Mouse (Mus musculus) lung, embryonic 14.5 days (tissue): ENCODE measurements around the gene Mus81. TPM values are rescaled to one million over a fixed set of nuclear protein-coding genes. Genes with fewer than 3 reads are reported as not detected.

Experiments
- ATAC-seq: fragments of 200-750 bp; cut with Nextera tagmentation; 2 replicates; pipeline ENCODE4 v1.8.0; 2017; ENCODE audit warnings: mild to moderate bottlenecking, moderate TSS enrichment, moderate library complexity; ENCODE audit not compliant: insufficient read depth
- DNase-seq: peaks from one replicate; pipeline ENCODE4 v3.0.0-alpha.2; 2015
- H3K27ac ChIP-seq: fragments of 300-500 bp; sonication (generic); 2 replicates; pipeline ENCODE4 v1.5.1; 2014; ENCODE audit warnings: low read depth, mild to moderate bottlenecking, moderate library complexity
- H3K27me3 ChIP-seq: fragments of 300-500 bp; sonication (generic); 2 replicates; pipeline ENCODE4 v1.6.1; 2014; ENCODE audit warnings: low read length, control low read depth; ENCODE audit not compliant: insufficient read depth
- H3K36me3 ChIP-seq: fragments of 300-500 bp; sonication (generic); 2 replicates; pipeline ENCODE4 v1.6.1; 2014; ENCODE audit warnings: control low read depth; ENCODE audit not compliant: insufficient read depth
- H3K4me1 ChIP-seq: fragments of 300-500 bp; sonication (generic); 2 replicates; pipeline ENCODE4 v1.6.1; 2014; ENCODE audit warnings: antibody characterized with exemption, control low read depth; ENCODE audit not compliant: insufficient read depth
- H3K4me2 ChIP-seq: fragments of 300-500 bp; sonication (generic); 2 replicates; pipeline ENCODE4 v1.6.1; 2014; ENCODE audit warnings: mild to moderate bottlenecking
- H3K4me3 ChIP-seq: fragments of 300-500 bp; sonication (generic); 2 replicates; pipeline ENCODE4 v1.5.1; 2014; ENCODE audit warnings: low read depth, low read length
- H3K9ac ChIP-seq: fragments of 300-500 bp; sonication (generic); 2 replicates; pipeline ENCODE4 v1.6.1; 2014
- H3K9me3 ChIP-seq: fragments of 300-500 bp; sonication (generic); 2 replicates; pipeline ENCODE4 v1.6.1; 2016; ENCODE audit warnings: low read depth, low read length, control low read depth
- CTCF ChIP-seq: IDR thresholded peaks from 2 replicates; pipeline ENCODE4 v1.5.1; 2016; ENCODE audit warnings: antibody characterized with exemption, low read depth
- WGBS: fragments of 180-500 bp; shearing (Covaris S2); extraction: QIAGEN DNeasy Blood & Tissue Kit; methylation state at CpG from one replicate; pipeline ENCODE4 v1.1.7; 2014; 5-methylcytosine and 5-hydroxymethylcytosine counted together
- polyA plus RNA-seq: library from polyadenylated mRNA; unstranded; fragments of >200 nt; fragmentation: Nextera tagmentation; extraction: Ambion mirVana; gene quantifications from 2 replicates; pipeline ENCODE4 v1.2.1, GENCODE M21; 2014

Mus81 gene
- polyA plus RNA-seq, 1 experiment from 2014 or later, result 39.8 TPM

DNA sequence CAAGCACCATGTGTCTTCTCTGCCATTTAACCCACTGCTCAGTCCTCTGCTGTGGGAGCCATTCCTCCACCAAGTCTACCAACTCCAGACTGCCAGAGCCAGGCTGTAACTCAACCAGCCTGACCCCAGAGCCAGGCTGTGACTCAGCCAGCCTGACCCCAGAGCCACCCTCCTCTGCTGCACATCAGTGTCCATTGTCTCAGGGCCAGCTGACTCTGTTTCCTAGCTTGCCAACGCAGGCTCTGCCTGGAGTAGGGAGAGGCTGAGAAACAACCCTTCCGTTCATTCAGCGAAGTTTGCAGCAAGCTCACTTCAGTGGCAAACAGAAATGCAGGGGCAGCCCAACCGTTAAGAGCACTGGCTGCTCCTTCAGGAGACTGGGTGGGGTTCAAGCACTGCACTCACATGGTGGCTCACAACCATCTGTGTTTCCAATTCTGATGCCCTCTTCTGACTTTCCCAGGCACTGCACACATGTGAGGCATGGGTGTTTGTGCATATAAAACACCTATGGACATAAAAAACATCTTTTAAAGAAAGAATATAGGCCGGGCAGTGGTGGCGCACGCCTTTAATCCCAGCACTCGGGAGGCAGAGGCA lies 28.8 kb upstream of the Mus81 start:
- 0 out of 2 replicates have a peak, but pooled peaks have one; percentile 3 for TF ChIP-seq CTCF
- DNase-seq, result no peak
- no peaks in the 10 kb centered on the region for H3K36me3 ChIP-seq
- H3K4me2 ChIP-seq, result no peak overlapping the region
- WGBS, result 70% methylated on average over 8 of the region's 8 CpGs
- H3K27ac ChIP-seq, result no peak overlapping the region
- H3K4me3 ChIP-seq, result no peak overlapping the region
- no peaks in the 10 kb centered on the region for H3K9me3 ChIP-seq
- H3K9ac ChIP-seq, result no peak overlapping the region
- no peaks in the 10 kb centered on the region for H3K27me3 ChIP-seq
- ATAC-seq, result no peak
- no peaks in the 10 kb centered on the region for H3K4me1 ChIP-seq

DNA sequence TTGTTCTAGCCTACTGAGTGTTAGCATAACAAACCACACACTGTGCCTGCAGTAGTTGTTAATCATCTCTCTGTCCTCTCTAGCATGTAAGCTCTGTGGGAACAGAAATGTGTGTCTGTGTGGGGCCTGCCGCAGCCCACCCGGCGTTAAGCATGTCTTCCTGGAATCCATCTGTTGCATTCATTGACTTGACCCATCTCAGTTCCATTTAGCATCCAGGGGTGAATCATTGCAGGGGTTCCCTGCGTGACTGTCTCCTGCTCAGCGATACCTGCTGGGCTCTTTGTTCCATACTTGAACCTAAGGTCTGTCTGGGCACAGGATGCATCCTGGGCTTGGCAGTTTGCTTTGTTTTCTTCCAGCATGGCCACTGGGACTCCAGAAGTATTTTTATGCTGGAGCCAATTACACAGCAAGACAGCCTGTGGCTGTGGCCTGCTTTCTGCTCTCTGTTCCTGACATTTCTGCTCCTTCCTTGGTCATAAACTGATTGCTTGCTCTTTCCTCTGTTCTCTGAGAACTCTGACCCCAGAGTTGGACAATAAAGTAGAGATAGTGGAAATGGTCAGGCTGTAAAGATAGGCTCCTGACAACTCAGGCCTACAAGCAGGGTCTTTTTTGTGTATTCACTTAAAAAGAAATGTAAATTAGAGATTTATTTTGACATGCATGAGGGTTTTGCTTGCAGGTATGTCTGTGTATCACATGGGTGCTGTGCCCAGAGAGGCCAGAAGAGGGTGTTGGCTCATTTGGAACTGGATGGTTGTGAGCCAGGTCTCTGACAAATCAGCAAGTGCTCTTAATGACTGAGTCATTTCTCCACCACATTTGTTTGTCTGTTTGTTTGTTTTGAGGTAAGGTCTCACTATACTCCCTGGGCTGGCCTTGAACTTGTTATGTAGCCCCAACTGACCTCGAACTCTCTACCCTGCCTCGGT lies 27.9 kb upstream of the Mus81 start:
- no peak for DNase-seq
- no peak overlapping the region for H3K4me3 ChIP-seq
- H3K36me3 ChIP-seq, result no peaks in the 10 kb centered on the region
- ATAC-seq, result no peak
- 0 out of 2 replicates have a peak, but pooled peaks cover 2% of the 10 kb centered on the region for H3K4me1 ChIP-seq
- no peak overlapping the region for H3K9ac ChIP-seq
- 87% methylated on average over 7 of the region's 7 CpGs for WGBS
- H3K9me3 ChIP-seq, result no peaks in the 10 kb centered on the region
- H3K27ac ChIP-seq, result no peak overlapping the region
- no peak for TF ChIP-seq CTCF
- H3K27me3 ChIP-seq, result no peaks in the 10 kb centered on the region
- no peak overlapping the region for H3K4me2 ChIP-seq

DNA sequence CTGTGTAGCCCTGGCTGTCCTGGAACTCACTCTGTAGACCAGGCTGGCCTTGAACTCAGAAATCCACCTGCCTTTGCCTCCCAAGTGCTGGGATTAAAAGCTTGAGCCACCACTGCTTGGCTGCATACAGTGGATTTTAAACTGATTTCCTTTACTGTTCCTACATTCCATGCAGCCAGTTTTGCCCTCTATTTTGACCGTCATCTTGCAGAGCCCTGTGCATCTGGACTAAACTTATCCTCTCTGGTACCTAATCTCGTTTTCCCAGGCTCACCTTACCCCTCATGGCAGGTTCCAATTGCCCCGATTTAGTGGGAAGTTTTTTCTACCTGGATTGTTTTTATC lies 24.8 kb upstream of the Mus81 start:
- TF ChIP-seq CTCF, result no peak
- WGBS, result 78% methylated on average over 3 of the region's 3 CpGs
- H3K36me3 ChIP-seq, result no peaks in the 10 kb centered on the region
- H3K4me1 ChIP-seq, result 0 out of 2 replicates have a peak, but pooled peaks cover 5% of the 10 kb centered on the region
- no peak overlapping the region for H3K4me3 ChIP-seq
- H3K9ac ChIP-seq, result no peak overlapping the region
- H3K27me3 ChIP-seq, result no peaks in the 10 kb centered on the region
- no peak overlapping the region for H3K4me2 ChIP-seq
- no peaks in the 10 kb centered on the region for H3K9me3 ChIP-seq
- DNase-seq (no peak), ATAC-seq (no peak)
- no peak overlapping the region for H3K27ac ChIP-seq

DNA sequence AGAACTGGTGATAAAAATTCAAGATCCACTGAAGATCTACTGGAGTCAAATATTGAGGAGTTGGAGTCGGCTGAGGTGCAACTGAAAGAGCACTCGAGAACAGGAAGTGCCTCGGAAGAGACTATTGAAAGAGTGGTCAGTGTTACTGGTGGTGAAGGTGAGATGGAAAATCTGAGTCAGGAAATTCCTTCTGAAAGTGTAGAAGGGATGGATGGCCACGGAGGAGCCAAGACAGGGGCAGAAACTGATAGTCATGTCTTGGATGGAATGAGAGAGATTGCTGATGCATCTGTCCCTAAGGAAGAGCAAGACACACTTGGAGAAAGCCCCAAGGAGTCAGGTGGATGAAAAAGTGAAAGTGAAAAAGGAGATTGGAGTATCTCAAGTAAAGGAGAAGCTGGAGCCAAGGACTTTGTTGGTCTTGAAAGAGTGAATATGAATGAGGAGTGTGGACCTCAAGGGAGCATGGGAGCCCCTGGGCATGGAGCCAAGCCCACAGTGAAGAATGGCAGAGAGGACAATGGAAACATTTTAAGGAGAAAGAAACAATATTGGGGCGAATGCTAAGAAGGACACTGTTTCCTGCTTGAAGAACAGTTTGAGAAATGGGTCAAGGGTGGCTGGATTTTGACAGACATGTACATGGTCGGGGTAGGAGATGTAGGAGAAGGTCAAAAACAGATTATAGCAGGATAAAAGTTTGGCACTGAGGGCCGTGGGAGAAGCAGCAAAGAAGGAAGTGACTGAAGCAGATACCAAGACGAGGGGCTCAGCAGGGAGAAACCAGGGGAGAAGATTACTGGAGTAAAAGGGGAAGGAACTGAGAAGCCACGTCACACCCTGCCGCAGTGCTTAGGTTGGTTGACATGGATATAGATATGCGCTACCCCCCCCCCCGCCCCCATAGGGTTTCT lies 24.1 kb upstream of the Mus81 start:
- no peaks in the 10 kb centered on the region for H3K27me3 ChIP-seq
- H3K27ac ChIP-seq, result no peak overlapping the region
- H3K4me2 ChIP-seq, result 0 out of 2 replicates have a peak overlapping the region, but pooled peaks have one; percentile 2
- no peak overlapping the region for H3K9ac ChIP-seq
- no peak for ATAC-seq
- 73% methylated on average over 12 of the region's 12 CpGs for WGBS
- no peaks in the 10 kb centered on the region for H3K36me3 ChIP-seq
- H3K4me3 ChIP-seq, result no peak overlapping the region
- no peaks in the 10 kb centered on the region for H3K9me3 ChIP-seq
- DNase-seq, result peak; percentile 57
- TF ChIP-seq CTCF, result no peak
- H3K4me1 ChIP-seq, result 0 out of 2 replicates have a peak, but pooled peaks cover 5% of the 10 kb centered on the region

DNA sequence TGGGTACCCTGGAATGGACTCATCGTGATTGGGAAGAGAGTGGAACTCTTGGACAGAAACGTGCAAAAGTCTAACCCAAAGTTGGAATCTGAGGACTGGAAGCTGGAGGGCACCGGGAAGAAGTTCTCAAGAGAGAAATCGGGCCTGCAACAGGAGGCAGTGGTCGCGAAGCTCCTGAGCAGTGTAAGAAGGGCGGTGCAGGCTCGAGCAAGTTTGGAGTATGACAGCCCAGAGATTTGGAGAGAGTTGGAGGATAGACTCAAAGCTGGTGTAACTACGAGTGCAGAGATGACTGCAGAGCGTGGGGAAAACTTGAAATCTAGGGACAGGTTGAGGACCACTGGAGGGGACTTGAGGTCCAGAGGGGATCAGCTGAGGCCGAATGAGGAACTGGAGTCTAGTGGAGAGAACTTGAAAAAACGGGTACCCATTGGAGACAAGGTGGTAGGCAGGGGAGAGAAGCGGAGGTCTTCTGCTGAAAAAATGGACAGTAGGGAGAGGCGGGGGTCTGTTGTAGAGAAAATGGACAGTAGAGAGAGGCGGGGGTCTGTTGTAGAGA lies 23.0 kb upstream of the Mus81 start:
- ATAC-seq (no peak), DNase-seq (no peak)
- Histone ChIP-seq H3K4me2 (peak overlapping the region; percentile 90), H3K9me3 (no peaks in the 10 kb centered on the region), H3K9ac (peak overlapping the region; percentile 54), H3K4me3 (peak overlapping the region; percentile 51), H3K27me3 (no peaks in the 10 kb centered on the region), H3K36me3 (no peaks in the 10 kb centered on the region), H3K27ac (peak overlapping the region; percentile 3; the same call in 1 of the 2 replicates), H3K4me1 (0 out of 2 replicates have a peak, but pooled peaks cover 5% of the 10 kb centered on the region)
- WGBS, result 47% methylated on average over 15 of the region's 15 CpGs
- TF ChIP-seq CTCF, result no peak
